9 mouse cellular contexts compared by ENCODE assay signal in genomic region chr2:26588573-26588972, GRCm38 (mm10). TPM values are rescaled to one million over a fixed set of nuclear protein-coding genes. Genes with fewer than 3 reads are reported as not detected.
DNase-seq lines count a peak whose midpoint lies in the region; ATAC-seq and TF ChIP-seq lines count a peak whose summit lies in the region.
"Had no signal": no experiment of that assay in that cellular context is flagged by ENCODE, and none has a peak within 500 bp of the region (broad histone marks: within the 10 kb centered on the region; RNA-seq: fewer than 3 reads in every experiment).

No protein-coding gene starts in this region.

- no peaks in the 10 kb centered on the region for H3K9me3 ChIP-seq in heart, embryonic 14.5 days (ENCODE audit: control insufficient read depth, low read length)
- no peaks in the 10 kb centered on the region for H3K9me3 ChIP-seq in midbrain, embryonic 16.5 days (replicated peaks; ENCODE audit: control insufficient read depth, low read length, poor library complexity, severe bottlenecking)
- H3K9me3 ChIP-seq in midbrain, embryonic 10.5 days (replicated peaks) = no peaks in the 10 kb centered on the region
- H3K9me3 ChIP-seq in intestine, embryonic 15.5 days = no peaks in the 10 kb centered on the region
- H3K9me3 ChIP-seq in stomach, postnatal 0 days (ENCODE audit: control insufficient read depth, low read length) = no peaks in the 10 kb centered on the region

- WGBS in heart, embryonic 14.5 days = 17% methylated on average over 4 of the region's 4 CpGs
- WGBS in midbrain, embryonic 16.5 days = 54% methylated on average over 4 of the region's 4 CpGs
- 44% methylated on average over 4 of the region's 4 CpGs for WGBS in midbrain, embryonic 10.5 days
- 39% methylated on average over 4 of the region's 4 CpGs for WGBS in intestine, embryonic 15.5 days
- 34% methylated on average over 4 of the region's 4 CpGs for WGBS in stomach, postnatal 0 days

- no peak for TF ChIP-seq EP300 in stomach, postnatal 0 days (optimal IDR thresholded peaks at IDR 0.05)

- peaks cover 32% of the 10 kb centered on the region for H3K36me3 ChIP-seq in heart, embryonic 14.5 days (ENCODE audit: control insufficient read depth, insufficient read depth, low read length)
- no peaks in the 10 kb centered on the region for H3K36me3 ChIP-seq in midbrain, embryonic 16.5 days (ENCODE audit: control insufficient read depth, insufficient read depth, low read length)
- H3K36me3 ChIP-seq in midbrain, embryonic 10.5 days = no peaks in the 10 kb centered on the region
- H3K36me3 ChIP-seq in intestine, embryonic 15.5 days = peaks cover 9% of the 10 kb centered on the region; the same call in 1 of the 2 replicates
- peaks cover 9% of the 10 kb centered on the region for H3K36me3 ChIP-seq in stomach, postnatal 0 days (ENCODE audit: control insufficient read depth, insufficient read depth, low read length)

- H3K4me2 ChIP-seq in heart, embryonic 14.5 days (ENCODE audit: low read length) = peak overlapping the region; percentile 78
- H3K4me2 ChIP-seq in midbrain, embryonic 16.5 days (ENCODE audit: low read length) = no peak overlapping the region
- peak overlapping the region; percentile 85 for H3K4me2 ChIP-seq in intestine, embryonic 15.5 days (replicated peaks)
- peak overlapping the region; percentile 27 for H3K4me2 ChIP-seq in stomach, postnatal 0 days (replicated peaks; ENCODE audit: low read depth)

- intact Hi-C loops in heart, postnatal 25 days (cut with DNase I) = no loop called here

- H3K4me1 ChIP-seq in heart, embryonic 14.5 days (ENCODE audit: control insufficient read depth in 2 of 2, insufficient read depth in 2 of 2, low read length in 2 of 2) = peaks cover 8 to 16% of the 10 kb centered on the region in 2 experiments; a peak in 3 of 4 replicates
- peaks cover 8% of the 10 kb centered on the region for H3K4me1 ChIP-seq in midbrain, embryonic 16.5 days (ENCODE audit: control insufficient read depth, insufficient read depth, low read length)
- H3K4me1 ChIP-seq in midbrain, embryonic 10.5 days = peaks cover 33% of the 10 kb centered on the region
- H3K4me1 ChIP-seq in intestine, embryonic 15.5 days (replicated peaks) = peaks cover 16% of the 10 kb centered on the region; the same call in 1 of the 2 replicates
- no peaks in the 10 kb centered on the region for H3K4me1 ChIP-seq in stomach, postnatal 0 days (replicated peaks; ENCODE audit: control insufficient read depth, insufficient read depth)

- ATAC-seq in heart, embryonic 14.5 days (ENCODE audit: insufficient number of reproducible peaks, insufficient read depth, low FRiP score, low read depth) = no peak
- no peak for ATAC-seq in midbrain, embryonic 16.5 days
- ATAC-seq in intestine, embryonic 15.5 days = no peak
- ATAC-seq in stomach, postnatal 0 days (ENCODE audit: low FRiP score, low TSS enrichment) = no peak

- H3K9ac ChIP-seq in heart, embryonic 14.5 days (ENCODE audit: low read length) = peak overlapping the region; percentile 81
- 0 out of 2 replicates have a peak overlapping the region, but pooled peaks have one; percentile 20 for H3K9ac ChIP-seq in midbrain, embryonic 16.5 days (ENCODE audit: low read depth, low read length)
- H3K9ac ChIP-seq in intestine, embryonic 15.5 days = 0 out of 2 replicates have a peak overlapping the region, but pooled peaks have one; percentile 11
- H3K9ac ChIP-seq in stomach, postnatal 0 days (ENCODE audit: low read length) = peak overlapping the region; percentile 68

- no peaks in the 10 kb centered on the region for H3K27me3 ChIP-seq in heart, embryonic 14.5 days (ENCODE audit: control insufficient read depth, insufficient read depth, low read length)
- no peaks in the 10 kb centered on the region for H3K27me3 ChIP-seq in midbrain, embryonic 16.5 days (ENCODE audit: control insufficient read depth, insufficient read depth, low read depth, low read length)
- no peaks in the 10 kb centered on the region for H3K27me3 ChIP-seq in midbrain, embryonic 10.5 days (ENCODE audit: low read depth, poor library complexity, severe bottlenecking)
- H3K27me3 ChIP-seq in intestine, embryonic 15.5 days (replicated peaks) = no peaks in the 10 kb centered on the region
- H3K27me3 ChIP-seq in stomach, postnatal 0 days (ENCODE audit: control insufficient read depth, insufficient read depth, low read length) = no peaks in the 10 kb centered on the region

- peak overlapping the region; percentile 34 to 78 for H3K27ac ChIP-seq in heart, embryonic 14.5 days (replicated peaks in 1 of 2; ENCODE audit: control insufficient read depth in 1 of 2, insufficient read depth in 1 of 2, low read depth in 2 of 2, low read length in 2 of 2)
- no peak overlapping the region for H3K27ac ChIP-seq in midbrain, embryonic 16.5 days (ENCODE audit: low read length)
- H3K27ac ChIP-seq in midbrain, embryonic 10.5 days (replicated peaks) = no peak overlapping the region
- H3K27ac ChIP-seq in intestine, embryonic 15.5 days = no peak overlapping the region; the same call in 1 of the 2 replicates
- H3K27ac ChIP-seq in stomach, postnatal 0 days (replicated peaks) = 0 out of 2 replicates have a peak overlapping the region, but pooled peaks have one; percentile 13

- TF ChIP-seq CTCF in stomach, postnatal 0 days (IDR thresholded peaks at IDR 0.05; ENCODE audit: low read depth) = no peak

- DNase-seq in heart, postnatal 25 days (ENCODE audit: low spot score) = no peak
- no peak for DNase-seq in midbrain, embryonic 10.5 days (ENCODE audit: low spot score)
- no peak for DNase-seq in stomach, postnatal 0 days (ENCODE audit: low spot score)
- no peak for DNase-seq in frontal cortex, postnatal 25 days (ENCODE audit: low spot score in 2 of 2)
- DNase-seq in thymus, postnatal 25 days = no peak
- DNase-seq: cerebellum, postnatal 14 days had no signal

- peak overlapping the region; percentile 28 to 59 for H3K4me3 ChIP-seq in heart, embryonic 14.5 days (ENCODE audit: control insufficient read depth in 1 of 2, insufficient read depth in 1 of 2, low read depth in 1 of 2, low read length in 2 of 2)
- no peak overlapping the region for H3K4me3 ChIP-seq in midbrain, embryonic 16.5 days (ENCODE audit: low read depth, low read length)
- no peak overlapping the region for H3K4me3 ChIP-seq in midbrain, embryonic 10.5 days
- peak overlapping the region; percentile 6; the same call in 1 of the 2 replicates for H3K4me3 ChIP-seq in intestine, embryonic 15.5 days (replicated peaks)
- peak overlapping the region; percentile 21 for H3K4me3 ChIP-seq in stomach, postnatal 0 days (ENCODE audit: low read depth, low read length)

RNA-seq across cellular contexts. Expression of gene Gm20532, which starts 2.1 kb away (rescaled TPM):
- not detected in 2 replicates for polyA plus RNA-seq in heart, embryonic 14.5 days (2014; fragmentation: Nextera tagmentation; extraction: Ambion mirVana)
- not detected for total RNA-seq in heart, postnatal 25 days (2021)
- polyA plus RNA-seq in midbrain, embryonic 16.5 days (2015; fragmentation: Nextera tagmentation; extraction: Ambion mirVana) = 0.30 TPM in 1 of 2 replicates, not detected in the other
- polyA plus RNA-seq in midbrain, embryonic 10.5 days (2016; fragmentation: Nextera tagmentation; extraction: Ambion mirVana) = not detected in 2 replicates
- polyA plus RNA-seq in intestine, embryonic 15.5 days (2015; fragmentation: Nextera tagmentation; extraction: Ambion mirVana) = not detected in 2 replicates
- 0.18 TPM in 1 of 2 replicates, not detected in the other for polyA plus RNA-seq in stomach, postnatal 0 days (2015; fragmentation: Nextera tagmentation; extraction: Ambion mirVana)

RNA-seq across cellular contexts. Expression of gene Egfl7, which starts 8.8 kb away (rescaled TPM):
- polyA plus RNA-seq in heart, embryonic 14.5 days (2014; fragmentation: Nextera tagmentation; extraction: Ambion mirVana) = 161 and 177 TPM in 2 replicates
- total RNA-seq in heart, postnatal 25 days (2021) = 100 to 1,000 TPM; 149 to 179 TPM
- 62.0 and 64.4 TPM in 2 replicates for polyA plus RNA-seq in midbrain, embryonic 16.5 days (2015; fragmentation: Nextera tagmentation; extraction: Ambion mirVana)
- polyA plus RNA-seq in midbrain, embryonic 10.5 days (2016; fragmentation: Nextera tagmentation; extraction: Ambion mirVana) = 68.5 and 85.7 TPM in 2 replicates
- polyA plus RNA-seq in intestine, embryonic 15.5 days (2015; fragmentation: Nextera tagmentation; extraction: Ambion mirVana) = 113 and 124 TPM in 2 replicates
- polyA plus RNA-seq in stomach, postnatal 0 days (2015; fragmentation: Nextera tagmentation; extraction: Ambion mirVana) = 49.7 and 54.3 TPM in 2 replicates

RNA-seq across cellular contexts. Expression of gene Agpat2, which starts 15.6 kb away (rescaled TPM):
- polyA plus RNA-seq in heart, embryonic 14.5 days (2014; fragmentation: Nextera tagmentation; extraction: Ambion mirVana) = 24.0 and 24.7 TPM in 2 replicates
- total RNA-seq in heart, postnatal 25 days (2021) = 10 to 100 TPM; 49.7 to 51.6 TPM
- polyA plus RNA-seq in midbrain, embryonic 16.5 days (2015; fragmentation: Nextera tagmentation; extraction: Ambion mirVana) = 4.0 and 4.1 TPM in 2 replicates
- 9.0 and 10.6 TPM in 2 replicates for polyA plus RNA-seq in midbrain, embryonic 10.5 days (2016; fragmentation: Nextera tagmentation; extraction: Ambion mirVana)
- polyA plus RNA-seq in intestine, embryonic 15.5 days (2015; fragmentation: Nextera tagmentation; extraction: Ambion mirVana) = 79.9 and 90.3 TPM in 2 replicates
- 109 and 120 TPM in 2 replicates for polyA plus RNA-seq in stomach, postnatal 0 days (2015; fragmentation: Nextera tagmentation; extraction: Ambion mirVana)

RNA-seq across cellular contexts. Expression of gene Fam69b, which starts 39.7 kb away (rescaled TPM):
- 13.3 and 15.2 TPM in 2 replicates for polyA plus RNA-seq in heart, embryonic 14.5 days (2014; fragmentation: Nextera tagmentation; extraction: Ambion mirVana)
- total RNA-seq in heart, postnatal 25 days (2021) = 10 to 100 TPM; 26.9 to 28.9 TPM
- 153 and 155 TPM in 2 replicates for polyA plus RNA-seq in midbrain, embryonic 16.5 days (2015; fragmentation: Nextera tagmentation; extraction: Ambion mirVana)
- 36.4 and 51.4 TPM in 2 replicates for polyA plus RNA-seq in midbrain, embryonic 10.5 days (2016; fragmentation: Nextera tagmentation; extraction: Ambion mirVana)
- 31.1 and 32.6 TPM in 2 replicates for polyA plus RNA-seq in intestine, embryonic 15.5 days (2015; fragmentation: Nextera tagmentation; extraction: Ambion mirVana)
- polyA plus RNA-seq in stomach, postnatal 0 days (2015; fragmentation: Nextera tagmentation; extraction: Ambion mirVana) = 10.9 and 13.4 TPM in 2 replicates

Comparison
In these comparisons a context has a peak if more than half of its experiments do, and no peak if none do; other contexts are left out.
1. H3K27ac ChIP-seq: peak in heart, embryonic 14.5 days (2 of 2) and stomach, postnatal 0 days (single experiment); none in midbrain, embryonic 16.5 days (single experiment), midbrain, embryonic 10.5 days (single experiment) and intestine, embryonic 15.5 days (single experiment).
2. H3K4me3 ChIP-seq: peak in heart, embryonic 14.5 days (2 of 2), intestine, embryonic 15.5 days (single experiment) and stomach, postnatal 0 days (single experiment); none in midbrain, embryonic 16.5 days (single experiment) and midbrain, embryonic 10.5 days (single experiment).
3. H3K9ac ChIP-seq: peak in every context shown above with its lines; median percentile 81 in heart, embryonic 14.5 days; 68 in stomach, postnatal 0 days; 20 in midbrain, embryonic 16.5 days; 11 in intestine, embryonic 15.5 days.